Mouse (Mus musculus) T-helper 17 cell (primary cell): Measurements from ENCODE around the gene Rdh16f1.
"Not testable (repeated sequence)": the region's sequence is repeated elsewhere in the genome, so short reads cannot be mapped to it uniquely, and the experiment has no call there.

ENCODE experiments used
- in situ Hi-C, 2 experiments: fragments of 300-600 bp; cut with MboI, MseI; formaldehyde crosslinking; loops; 1 replicate in 1 of 2; 2 replicates in 1 of 2; pipeline ENCODE4 v1.15.1; 2025; ENCODE audit warnings: high pct_unique_total_duplicates in 2 of 2

Rdh16f1 gene

GRCm38 (mm10) chr10:127748847-127749612, 10.6 kb upstream of the Rdh16f1 start:
- in situ Hi-C loops: no loop called here

GRCm38 (mm10) chr10:127750136-127750777, 9.3 kb upstream of the Rdh16f1 start:
- in situ Hi-C loops: loop anchor here in 1 of 2 experiments (10.0 kb wide), 1 partner anchor 815 kb away; no protein-coding TSS in a partner anchor

- in situ Hi-C loops: loop anchor here in 1 of 2 experiments (10.0 kb wide), 1 partner anchor 817 kb away; no protein-coding TSS in a partner anchor
Observed at GRCm38 (mm10) chr10:127751548-127751947, 8.0 kb upstream of the Rdh16f1 start, which contains the start of gene Gpr182. Gpr182 (minus strand) TSS chr10:127751732.

- in situ Hi-C loops: loop anchor here in 1 of 2 experiments (10.0 kb wide), 1 partner anchor 820 kb away; no protein-coding TSS in a partner anchor
Observed at GRCm38 (mm10) chr10:127754566-127755166, 4.9 kb upstream of the Rdh16f1 start.

GRCm38 (mm10) chr10:127755246-127755645, 4.3 kb upstream of the Rdh16f1 start:
- in situ Hi-C loops: loop anchor here in 1 of 2 experiments (10.0 kb wide), 1 partner anchor 820 kb away; no protein-coding TSS in a partner anchor

- in situ Hi-C loops: loop anchor here in 1 of 2 experiments (10.0 kb wide), 1 partner anchor 821 kb away; no protein-coding TSS in a partner anchor
Observed at GRCm38 (mm10) chr10:127755770-127756468, 3.7 kb upstream of the Rdh16f1 start.

- in situ Hi-C loops: not testable (repeated sequence)
Observed at GRCm38 (mm10) chr10:127762926-127763325, 3.3 kb downstream of the Rdh16f1 start.

GRCm38 (mm10) chr10:127763914-127764680, 4.5 kb downstream of the Rdh16f1 start:
- in situ Hi-C loops: no loop called here

- in situ Hi-C loops: no loop called here
Observed at GRCm38 (mm10) chr10:127766564-127766963, 7.0 kb downstream of the Rdh16f1 start.

GRCm38 (mm10) chr10:127776011-127776410, 16.4 kb downstream of the Rdh16f1 start, which contains the start of gene Rdh9:
Rdh9 (plus strand) TSS chr10:127776386.
- in situ Hi-C loops: no loop called here

GRCm38 (mm10) chr10:127782321-127782720, 22.7 kb downstream of the Rdh16f1 start:
- in situ Hi-C loops: not testable (repeated sequence)

- in situ Hi-C loops: not testable (repeated sequence)
Observed at GRCm38 (mm10) chr10:127785411-127785810, 25.8 kb downstream of the Rdh16f1 start.

- in situ Hi-C loops: no loop called here
Observed at GRCm38 (mm10) chr10:127799295-127799694, 39.7 kb downstream of the Rdh16f1 start.

- in situ Hi-C loops: no loop called here
Observed at GRCm38 (mm10) chr10:127800891-127801290, 41.3 kb downstream of the Rdh16f1 start, which contains the start of gene Rdh16. Rdh16 (plus strand) TSS chr10:127801152.

- in situ Hi-C loops: no loop called here
Observed at GRCm38 (mm10) chr10:127801612-127802011, 42.0 kb downstream of the Rdh16f1 start.

GRCm38 (mm10) chr10:127802236-127802635, 42.6 kb downstream of the Rdh16f1 start:
- in situ Hi-C loops: no loop called here

GRCm38 (mm10) chr10:127804416-127804815, 44.8 kb downstream of the Rdh16f1 start:
- in situ Hi-C loops: no loop called here

GRCm38 (mm10) chr10:127815888-127816287, 56.3 kb downstream of the Rdh16f1 start:
- in situ Hi-C loops: no loop called here

- in situ Hi-C loops: not testable (repeated sequence)
Observed at GRCm38 (mm10) chr10:127817268-127817910, 57.8 kb downstream of the Rdh16f1 start.

- in situ Hi-C loops: not testable (repeated sequence)
Observed at GRCm38 (mm10) chr10:127821806-127822205, 62.2 kb downstream of the Rdh16f1 start.
